Mouse (Mus musculus) G1E (cell line): ENCODE data around the gene Commd3.

Source experiments
- CTCF ChIP-seq: IDR thresholded peaks from 2 replicates; pipeline ENCODE4 v1.5.1; 2012; ENCODE audit warnings: low read depth, low read length, inconsistent platforms, mixed read lengths
- GATA1 ChIP-seq: IDR thresholded peaks from 2 replicates; pipeline ENCODE4 v1.6.1; 2012; ENCODE audit warnings: borderline replicate concordance, low read length, inconsistent platforms, mixed read lengths
- TAL1 ChIP-seq: conservative IDR thresholded peaks from 2 replicates; pipeline ENCODE4 v1.6.1; 2012; ENCODE audit warnings: low read depth, low read length, inconsistent platforms, mixed read lengths

- TF ChIP-seq CTCF (no peak), TAL1 (no peak), GATA1 (no peak)
Measured at GRCm38 (mm10) chr2:18688286-18688685, 16.1 kb downstream of the Commd3 start.
